Comparison of ENCODE assay signal across 12 mouse cellular contexts in genomic region chr14:119776261-119776660, GRCm38 (mm10).
"Had no signal": no experiment of that assay in that cellular context is flagged by ENCODE, and none has a peak within 500 bp of the region (broad histone marks: within the 10 kb centered on the region; RNA-seq: fewer than 3 reads in every experiment).

No protein-coding gene starts in this region.

- DNase-seq: kidney, adult 9 months; kidney, postnatal 14 days; kidney, postnatal 4 days; lung, adult 18-20 months; lung, postnatal 10 days; lung, postnatal 36 days; retina, postnatal 1 day; right cerebral cortex, postnatal 25 days; thymus, adult 18-20 months; thymus, postnatal 36 days had no signal

- ATAC-seq: midbrain, embryonic 13.5 days; midbrain, embryonic 16.5 days had no signal
